Mouse (Mus musculus) thymus, adult 2 months (tissue): ENCODE results near the gene Treml2.

Experiments used
- CTCF ChIP-seq: fragments of 200-500 bp; IDR thresholded peaks from 2 replicates; pipeline ENCODE4 v1.5.1; 2012; ENCODE audit warnings: mild to moderate bottlenecking, control low read depth, low read length, moderate library complexity, borderline replicate concordance; ENCODE audit not compliant: control insufficient read depth, poor library complexity, insufficient read depth; ENCODE audit errors: extremely low read depth
- POLR2A ChIP-seq: fragments of 200-500 bp; IDR thresholded peaks from 2 replicates; pipeline ENCODE4 v1.6.1; 2012; ENCODE audit warnings: mild to moderate bottlenecking, low read length, control low read depth, moderate library complexity; ENCODE audit not compliant: control insufficient read depth, poor library complexity, insufficient read depth; ENCODE audit errors: extremely low read depth

DNA sequence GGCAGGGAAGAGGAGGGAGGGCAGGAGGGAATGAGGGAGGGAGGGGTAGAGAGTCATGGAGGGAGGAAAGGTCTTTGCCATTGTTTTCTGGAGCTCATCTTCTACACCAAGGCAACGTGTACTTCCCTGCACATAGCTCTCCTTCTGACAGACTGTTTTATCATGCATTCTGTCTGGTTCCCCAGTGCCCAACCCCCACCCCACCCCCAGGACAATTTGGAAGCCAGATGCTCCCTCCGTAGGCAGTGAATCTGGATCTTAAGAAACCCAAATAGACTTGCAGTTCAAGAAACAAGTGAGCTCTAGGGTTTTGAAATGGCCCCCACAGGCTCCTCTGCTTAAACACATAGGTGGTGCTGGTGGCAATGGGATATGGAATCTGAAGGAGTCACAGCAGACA, 58.6 kb downstream of the Treml2 start:
- TF ChIP-seq POLR2A (no peak), CTCF (no peak)
